Mouse (Mus musculus) midbrain, embryonic 16.5 days (tissue): ENCODE data around the gene Pus7l. TPM values are rescaled to one million over a fixed set of nuclear protein-coding genes. Genes with fewer than 3 reads are reported as not detected.

ENCODE experiments used
- ATAC-seq: fragments of 200-750 bp; cut with Nextera tagmentation; 2 replicates; pipeline ENCODE4 v1.8.0; 2017; ENCODE audit warnings: moderate TSS enrichment
- H3K27ac ChIP-seq: fragments of 300-500 bp; sonication (generic); 2 replicates; pipeline ENCODE4 v1.5.1; 2014; ENCODE audit warnings: mild to moderate bottlenecking, low read length, mixed read lengths
- H3K27me3 ChIP-seq: fragments of 300-500 bp; sonication (generic); 2 replicates; pipeline ENCODE4 v1.6.1; 2014; ENCODE audit warnings: low read depth, low read length, mixed read lengths; ENCODE audit not compliant: control insufficient read depth, insufficient read depth
- H3K36me3 ChIP-seq: fragments of 300-500 bp; sonication (generic); 2 replicates; pipeline ENCODE4 v1.6.1; 2014; ENCODE audit warnings: mild to moderate bottlenecking, low read length, moderate library complexity, mixed read lengths; ENCODE audit not compliant: control insufficient read depth, insufficient read depth
- H3K4me1 ChIP-seq: fragments of 300-500 bp; sonication (generic); 2 replicates; pipeline ENCODE4 v1.6.1; 2014; ENCODE audit warnings: mild to moderate bottlenecking, low read length, mixed read lengths; ENCODE audit not compliant: control insufficient read depth, insufficient read depth
- H3K4me2 ChIP-seq: fragments of 300-500 bp; sonication (generic); 2 replicates; pipeline ENCODE4 v1.6.1; 2014; ENCODE audit warnings: mild to moderate bottlenecking, low read length, mixed read lengths
- H3K4me3 ChIP-seq: fragments of 300-500 bp; sonication (generic); 2 replicates; pipeline ENCODE4 v1.5.1; 2014; ENCODE audit warnings: low read depth, mild to moderate bottlenecking, low read length, moderate library complexity, mixed read lengths
- H3K9ac ChIP-seq: fragments of 300-500 bp; sonication (generic); 2 replicates; pipeline ENCODE4 v1.6.1; 2014; ENCODE audit warnings: low read depth, low read length, mixed read lengths
- H3K9me3 ChIP-seq: fragments of 300-500 bp; sonication (generic); replicated peaks from 2 replicates; pipeline ENCODE4 v1.6.1; 2014; ENCODE audit warnings: mild to moderate bottlenecking, low read length, mixed read lengths; ENCODE audit not compliant: control insufficient read depth, poor library complexity, severe bottlenecking
- WGBS: fragments of 180-500 bp; shearing (Covaris S2); extraction: QIAGEN DNeasy Blood & Tissue Kit; methylation state at CpG from one replicate; pipeline ENCODE4 v1.1.7; 2014; 5-methylcytosine and 5-hydroxymethylcytosine counted together
- polyA plus RNA-seq: library from polyadenylated mRNA; unstranded; fragments of >200 nt; fragmentation: Nextera tagmentation; extraction: Ambion mirVana; gene quantifications from 2 replicates; pipeline ENCODE4 v1.2.1, GENCODE M21; 2015

The Pus7l gene
- 5.8 and 6.4 TPM in 2 replicates for polyA plus RNA-seq

DNA sequence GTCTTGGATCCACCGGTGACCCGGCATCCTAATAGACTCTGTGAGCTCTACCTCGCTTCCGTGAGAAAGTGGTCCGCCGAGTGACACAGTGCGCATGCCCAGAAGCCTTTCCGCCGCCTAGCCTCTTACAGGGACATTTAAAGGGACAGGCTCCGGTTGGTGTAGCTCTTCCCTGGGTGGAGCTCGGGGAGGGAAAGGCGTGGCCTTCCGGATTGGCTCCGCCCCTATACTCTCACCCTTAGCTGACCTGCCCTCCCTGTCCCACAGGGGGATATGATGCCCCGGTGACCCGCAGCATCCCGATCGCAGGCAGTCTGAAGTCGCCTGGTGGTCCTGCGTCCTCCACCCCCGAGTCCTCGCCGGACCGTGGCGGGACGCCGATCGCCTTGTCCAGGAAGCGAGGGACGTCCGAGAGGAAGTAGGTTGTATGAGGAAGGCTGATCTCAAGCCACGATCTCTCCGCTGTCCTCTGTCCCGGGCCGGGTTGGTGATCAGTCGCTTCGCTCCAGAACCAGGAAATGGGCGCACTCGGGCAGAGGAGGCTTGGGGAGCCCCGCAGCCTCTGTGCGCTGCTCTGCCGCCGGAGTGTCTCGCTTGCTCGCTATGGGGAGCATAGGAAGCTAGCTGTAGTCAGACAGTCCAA is at the start of gene Pus7l, which contains the start of gene Irak4:
TSS of gene Pus7l (minus strand) at position 139 of the 643 bp plus-strand sequence.
TSS of gene Irak4 (plus strand) at position 235 of the 643 bp plus-strand sequence.
- WGBS, result under 1% methylated on average over 45 of the region's 45 CpGs
- Histone ChIP-seq H3K4me2 (peak within 1 kb of the TSS; percentile 67), H3K9me3 (no peaks in the 10 kb centered on the region), H3K4me1 (peaks cover 2% of the 10 kb centered on the region; the same call in 1 of the 2 replicates), H3K4me3 (peak within 1 kb of the TSS; percentile 88), H3K36me3 (no peaks in the 10 kb centered on the region), H3K27me3 (no peaks in the 10 kb centered on the region), H3K27ac (peak within 1 kb of the TSS; percentile 70), H3K9ac (peak within 1 kb of the TSS; percentile 76)
- ATAC-seq, result peak; percentile 97

DNA sequence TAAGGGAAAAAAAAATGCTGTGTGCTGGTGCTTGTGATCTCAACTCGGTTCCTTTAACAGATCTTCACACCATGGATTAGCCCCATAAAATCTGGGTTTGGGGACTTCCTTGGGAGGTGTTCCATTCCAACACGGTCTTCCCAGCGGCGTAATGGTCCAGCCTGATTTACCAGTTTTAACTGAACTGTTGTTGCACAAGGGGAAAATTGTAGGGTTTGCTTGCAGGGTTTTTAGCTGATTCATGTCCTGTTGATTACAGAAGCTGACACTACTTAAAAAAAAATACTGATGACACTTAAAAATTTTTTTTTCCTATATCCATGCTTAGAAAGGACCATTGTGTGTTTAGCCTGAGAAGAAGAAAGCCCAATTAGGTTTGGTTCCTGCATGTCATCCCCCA is 48.0 kb upstream of the Pus7l start:
- Histone ChIP-seq H3K36me3 (0 out of 2 replicates have a peak, but pooled peaks cover under 1% of the 10 kb centered on the region), H3K27me3 (no peaks in the 10 kb centered on the region), H3K4me2 (no peak overlapping the region), H3K27ac (no peak overlapping the region), H3K4me1 (peaks cover 9% of the 10 kb centered on the region), H3K9ac (no peak overlapping the region), H3K9me3 (no peaks in the 10 kb centered on the region), H3K4me3 (no peak overlapping the region)
- ATAC-seq, result no peak
- WGBS, result 88% methylated on average over 4 of the region's 4 CpGs

DNA sequence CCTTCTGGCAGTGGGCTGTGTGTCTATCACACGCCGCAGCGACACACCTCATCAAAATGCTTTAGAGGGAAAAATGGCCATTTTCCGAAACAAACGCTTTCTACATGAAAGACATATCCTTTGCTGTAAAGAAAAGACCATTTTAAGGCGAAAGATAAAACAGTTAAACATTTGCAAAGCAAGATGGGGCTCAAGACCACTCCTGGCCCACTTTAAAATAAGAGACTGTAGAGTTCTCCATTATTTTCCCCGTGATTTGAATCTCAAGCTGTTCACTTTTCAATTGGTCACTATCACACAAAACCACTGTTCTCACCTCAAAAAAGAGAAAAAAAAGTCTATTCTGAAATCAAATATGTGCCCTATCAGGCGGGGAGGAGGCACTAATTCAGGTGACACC is 46.7 kb upstream of the Pus7l start:
- peaks cover 11% of the 10 kb centered on the region for H3K4me1 ChIP-seq
- H3K9me3 ChIP-seq, result no peaks in the 10 kb centered on the region
- H3K4me2 ChIP-seq, result peak overlapping the region; percentile 56
- H3K27me3 ChIP-seq, result no peaks in the 10 kb centered on the region
- peak overlapping the region; percentile 78 for H3K4me3 ChIP-seq
- H3K27ac ChIP-seq, result peak overlapping the region; percentile 53; the same call in 1 of the 2 replicates
- peaks cover 5% of the 10 kb centered on the region; the same call in 1 of the 2 replicates for H3K36me3 ChIP-seq
- WGBS, result 11% methylated on average over 8 of the region's 8 CpGs
- peak; percentile 9; the same call in 1 of the 2 replicates for ATAC-seq
- peak overlapping the region; percentile 63 for H3K9ac ChIP-seq

DNA sequence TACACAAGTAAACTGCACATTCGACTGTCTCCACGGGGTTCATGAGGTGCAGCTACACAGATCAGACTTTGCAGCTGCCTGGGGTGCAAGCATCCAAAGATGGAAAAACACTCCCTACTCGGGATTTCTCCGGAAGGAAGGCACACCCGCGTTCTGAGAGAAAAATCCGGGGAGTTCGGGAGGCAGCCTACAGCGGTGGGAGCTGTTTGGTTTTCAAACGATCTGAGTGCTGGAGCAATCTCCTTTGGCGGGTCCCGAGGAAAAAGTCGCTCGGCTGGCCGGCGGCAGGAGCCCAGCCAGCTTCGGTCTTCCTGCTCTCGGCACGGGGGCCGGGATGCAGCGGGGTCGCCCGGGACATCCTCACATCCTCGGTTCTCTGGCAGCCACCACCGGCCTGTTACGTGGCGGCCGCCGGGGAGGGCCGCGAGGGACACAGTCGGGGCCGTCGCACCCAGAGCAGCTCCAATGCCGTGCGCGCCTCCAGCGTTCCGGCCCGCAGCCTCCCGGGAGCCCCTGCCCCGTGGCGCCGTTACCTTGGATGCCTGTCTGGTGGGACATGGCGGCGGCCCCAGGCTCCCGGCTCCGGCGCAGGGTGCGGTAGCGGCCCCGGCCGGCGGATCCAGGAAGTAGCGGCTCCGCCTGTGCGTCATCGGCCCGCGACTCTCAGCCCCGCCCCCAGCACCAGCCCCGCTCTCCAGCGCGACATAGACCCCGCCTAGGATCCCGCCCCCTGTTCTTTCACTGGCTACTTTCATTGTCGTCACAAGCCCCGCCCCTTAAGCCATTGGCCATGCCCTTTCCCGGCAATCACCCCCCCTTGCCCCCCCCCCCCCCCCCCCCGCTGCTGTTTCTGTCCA is 46.1 kb upstream of the Pus7l start, which contains the start of gene Twf1:
TSS of gene Twf1 (minus strand) at position 671 of the 857 bp plus-strand sequence.
- peaks cover 11% of the 10 kb centered on the region for H3K4me1 ChIP-seq
- peak; percentile 99 for ATAC-seq
- under 1% methylated on average over 66 of the region's 70 CpGs for WGBS

DNA sequence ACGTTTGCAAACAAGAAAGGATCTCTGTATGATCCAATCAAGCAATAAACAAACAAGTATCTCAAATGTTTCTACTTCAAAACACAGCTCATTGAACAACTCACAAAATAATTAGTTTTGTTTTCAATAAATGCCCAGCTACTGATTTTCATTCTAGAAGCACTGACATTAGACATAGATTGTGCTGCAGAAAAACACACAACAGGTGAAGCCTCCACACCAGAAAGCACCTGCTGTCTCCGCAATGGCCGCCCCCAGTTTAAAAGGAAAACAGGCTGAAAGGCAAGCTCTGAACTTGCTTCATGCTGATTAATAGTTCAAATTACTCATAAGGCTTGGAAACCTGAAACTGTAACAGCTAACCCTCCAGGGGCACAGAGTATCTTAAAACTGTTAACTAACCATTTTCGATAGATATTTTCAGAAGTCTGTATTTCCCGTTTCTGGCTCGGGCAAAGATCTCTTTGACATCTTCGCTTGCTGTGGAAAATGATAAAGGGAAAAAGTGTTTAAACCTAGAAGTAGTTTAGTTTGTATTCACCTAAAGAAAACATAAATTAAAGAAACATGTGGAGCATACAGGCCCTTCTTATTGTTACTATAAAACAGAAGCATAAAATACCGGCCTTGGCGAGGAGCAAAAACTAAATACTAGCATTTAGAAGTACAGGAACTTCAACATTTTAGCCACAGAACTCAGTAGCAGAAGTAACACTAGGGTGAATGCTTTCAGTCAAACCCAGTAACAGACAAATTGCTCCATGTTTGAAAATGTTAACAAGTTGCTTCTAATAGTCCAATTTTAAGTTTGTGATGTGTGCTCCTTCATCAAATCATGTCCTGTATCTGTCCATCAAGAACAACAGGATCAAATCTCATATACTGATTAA is 44.7 kb upstream of the Pus7l start:
- Histone ChIP-seq H3K27me3 (no peaks in the 10 kb centered on the region), H3K4me2 (peak overlapping the region; percentile 9; the same call in 1 of the 2 replicates), H3K36me3 (peaks cover 18% of the 10 kb centered on the region), H3K4me3 (no peak overlapping the region), H3K9ac (no peak overlapping the region), H3K27ac (no peak overlapping the region), H3K9me3 (no peaks in the 10 kb centered on the region), H3K4me1 (peaks cover 11% of the 10 kb centered on the region)
- 89% methylated on average over 9 of the region's 9 CpGs for WGBS
- no peak for ATAC-seq

More for the DNA sequence above, 46.1 kb upstream of the Pus7l start, which contains the start of gene Twf1:
- Histone ChIP-seq H3K9ac (peak within 1 kb of the TSS; percentile 83), H3K4me2 (peak within 1 kb of the TSS; percentile 79), H3K27ac (peak within 1 kb of the TSS; percentile 81), H3K27me3 (no peaks in the 10 kb centered on the region), H3K36me3 (peaks cover 10% of the 10 kb centered on the region), H3K4me3 (peak within 1 kb of the TSS; percentile 78), H3K9me3 (no peaks in the 10 kb centered on the region)

GRCm38 (mm10) chr15:94584738-94585137 is 41.4 kb upstream of the Pus7l start:
- WGBS, result 84% methylated on average over 4 of the region's 4 CpGs
- H3K4me2 ChIP-seq, result no peak overlapping the region
- peaks cover 38% of the 10 kb centered on the region for H3K36me3 ChIP-seq
- no peaks in the 10 kb centered on the region for H3K9me3 ChIP-seq
- no peak overlapping the region for H3K9ac ChIP-seq
- H3K4me3 ChIP-seq, result no peak overlapping the region
- no peak overlapping the region for H3K27ac ChIP-seq
- no peaks in the 10 kb centered on the region for H3K27me3 ChIP-seq
- H3K4me1 ChIP-seq, result peaks cover 11% of the 10 kb centered on the region
- ATAC-seq, result no peak

DNA sequence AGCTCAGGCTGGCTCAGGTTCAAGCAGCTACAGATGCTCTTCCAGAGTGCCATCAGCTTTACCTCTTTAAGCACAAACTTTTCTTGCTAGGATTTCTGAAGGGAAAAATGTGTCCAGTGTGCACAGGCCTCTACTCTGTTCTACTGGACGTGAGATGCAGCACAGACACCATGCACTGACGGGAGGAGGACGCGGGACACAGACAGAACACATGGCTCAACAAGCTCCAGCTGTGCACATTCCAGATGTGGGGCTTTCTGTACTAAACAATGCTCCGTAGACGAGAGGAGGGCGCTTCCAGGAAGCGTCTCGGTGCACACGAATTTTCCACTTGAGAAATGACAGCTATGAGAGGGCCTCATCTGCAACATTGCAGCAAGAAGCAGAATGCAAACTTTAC is 39.8 kb upstream of the Pus7l start:
- no peak for ATAC-seq
- peaks cover 38% of the 10 kb centered on the region for H3K36me3 ChIP-seq
- H3K9me3 ChIP-seq, result no peaks in the 10 kb centered on the region
- H3K4me2 ChIP-seq, result no peak overlapping the region
- WGBS, result 91% methylated on average over 10 of the region's 10 CpGs
- H3K4me3 ChIP-seq, result no peak overlapping the region
- no peak overlapping the region for H3K27ac ChIP-seq
- H3K27me3 ChIP-seq, result no peaks in the 10 kb centered on the region
- H3K9ac ChIP-seq, result no peak overlapping the region
- peaks cover 7% of the 10 kb centered on the region for H3K4me1 ChIP-seq

- no peaks in the 10 kb centered on the region for H3K27me3 ChIP-seq
- no peak for ATAC-seq
- H3K36me3 ChIP-seq, result peaks cover 38% of the 10 kb centered on the region
- H3K27ac ChIP-seq, result no peak overlapping the region
- no peak overlapping the region for H3K4me2 ChIP-seq
- peaks cover 3% of the 10 kb centered on the region; the same call in 1 of the 2 replicates for H3K4me1 ChIP-seq
- no peaks in the 10 kb centered on the region for H3K9me3 ChIP-seq
- H3K4me3 ChIP-seq, result no peak overlapping the region
- no peak overlapping the region for H3K9ac ChIP-seq
- WGBS, result 63% methylated on average over 7 of the region's 7 CpGs
Observed at GRCm38 (mm10) chr15:94582000-94582593, 38.8 kb upstream of the Pus7l start.
